Mouse (Mus musculus) megakaryocyte-erythroid progenitor cell, adult 5-6 weeks (primary cell): Measurements from ENCODE around the gene Oxtr. TPM values are rescaled to one million over a fixed set of nuclear protein-coding genes. Genes with fewer than 3 reads are reported as not detected.

ENCODE experiments used
- ATAC-seq: replicated peaks from 2 replicates; pipeline ENCODE4 v1.8.0; 2016; ENCODE audit warnings: mild to moderate bottlenecking, inconsistent platforms; ENCODE audit not compliant: severe bottlenecking, poor library complexity, low FRiP score, low TSS enrichment
- total RNA-seq, 2 experiments: library from RNA; stranded (forward) in 1 of 2; stranded (reverse) in 1 of 2; fragments of 200-1000, 215-1000 nt in 1 of 2; fragments of >200 nt in 1 of 2; fragmentation: Nextera tagmentation in 1 of 2; gene quantifications; 2 replicates each; pipeline ENCODE4 v1.2.3; 2014 to 2017

Gene Oxtr
- total RNA-seq (2014; fragmentation: Nextera tagmentation), result not detected in 2 replicates
- 0.15 TPM in 1 of 2 replicates, not detected in the other for total RNA-seq (2017)

DNA sequence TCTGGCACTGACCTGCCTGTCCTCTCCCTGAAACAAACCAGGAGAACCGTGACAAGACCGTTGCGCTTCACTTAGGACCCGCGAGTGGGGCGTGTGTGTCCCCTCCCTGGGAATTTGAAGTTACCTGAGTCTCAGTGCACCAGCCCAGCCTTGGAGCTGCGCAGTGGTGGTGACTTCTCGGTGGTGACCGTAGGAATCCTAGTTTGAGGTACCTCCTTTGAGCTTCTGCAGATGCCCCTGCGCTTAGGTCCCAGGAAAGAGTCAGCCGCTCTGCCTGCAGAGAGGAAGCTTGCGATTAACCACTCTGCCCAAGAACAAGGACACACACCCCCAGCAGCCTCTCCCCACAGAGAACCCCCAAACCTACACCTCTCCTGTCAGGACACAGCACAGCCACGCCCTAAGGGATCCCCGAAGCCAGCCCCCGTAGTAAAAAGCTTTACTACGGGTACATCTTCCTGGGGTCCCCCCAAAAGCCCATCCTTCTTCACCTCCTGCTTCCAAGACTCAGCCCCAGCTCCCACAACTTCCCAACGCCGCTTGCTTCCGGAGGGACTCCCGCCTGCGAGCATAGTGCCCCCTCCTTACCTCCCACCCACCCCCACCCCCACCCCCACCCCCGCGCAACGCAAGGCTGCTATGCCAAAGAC lies at the start of gene Oxtr:
Gene Oxtr, minus strand, starts transcription at position 34 of the 650 bp plus-strand sequence.
- ATAC-seq, result no peak

DNA sequence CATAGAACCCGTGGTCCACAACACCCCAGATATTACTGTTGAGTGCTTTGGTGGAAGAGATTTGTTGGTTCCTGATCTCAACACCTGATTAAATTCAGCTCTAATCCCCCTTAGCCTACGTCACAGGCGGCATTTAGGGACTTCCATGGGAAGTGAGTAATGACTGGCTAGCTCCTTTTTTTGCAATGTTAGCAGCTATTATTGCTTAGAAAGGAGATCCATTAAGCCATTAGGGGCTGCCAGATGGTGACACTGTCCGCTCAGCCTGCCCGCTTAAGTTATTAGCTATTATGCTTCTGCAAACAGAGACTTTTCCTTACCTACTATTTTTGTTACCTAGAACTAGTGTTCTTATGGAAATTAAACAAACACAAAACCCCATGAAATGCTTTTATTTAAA lies 35.7 kb upstream of the Oxtr start:
- no peak for ATAC-seq

DNA sequence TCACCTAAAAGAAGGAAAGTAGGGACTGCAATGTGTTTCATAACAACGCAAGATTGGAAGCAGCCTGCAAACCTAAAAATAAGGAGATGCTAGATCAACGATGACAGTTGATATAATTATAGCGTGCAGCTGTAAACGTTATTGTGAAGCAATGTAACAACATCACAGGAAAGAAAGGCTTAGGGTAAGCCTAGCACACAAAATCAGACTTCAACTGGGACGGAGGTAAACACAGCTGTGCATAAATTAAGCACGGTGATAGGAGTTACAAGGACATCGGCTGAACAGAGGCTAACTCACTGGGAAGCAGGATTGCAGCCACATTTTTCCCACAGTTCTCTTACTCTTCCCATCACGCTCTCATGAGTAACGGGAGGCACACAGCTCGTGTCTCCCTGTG lies 34.7 kb upstream of the Oxtr start:
- no peak for ATAC-seq

DNA sequence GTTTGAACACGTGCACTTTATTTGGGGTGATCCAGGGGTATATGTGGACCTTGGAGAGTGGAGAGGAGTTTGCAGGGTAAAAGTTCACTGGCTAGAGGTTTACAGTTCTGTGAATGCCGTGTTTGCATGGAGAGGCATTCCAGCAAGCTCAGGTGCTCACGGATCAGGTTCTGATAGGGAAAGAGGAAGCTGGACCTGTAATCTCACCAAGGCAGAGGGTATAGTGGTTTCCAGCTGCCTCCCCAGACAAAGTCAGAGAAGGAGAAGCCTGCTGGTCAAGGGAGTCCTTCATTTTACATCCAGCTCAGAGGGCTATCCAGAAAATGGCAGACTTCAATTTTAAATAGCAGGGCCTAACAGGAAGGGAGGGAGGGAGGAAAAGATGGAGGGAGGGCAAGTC lies 28.2 kb upstream of the Oxtr start:
- ATAC-seq, result no peak

DNA sequence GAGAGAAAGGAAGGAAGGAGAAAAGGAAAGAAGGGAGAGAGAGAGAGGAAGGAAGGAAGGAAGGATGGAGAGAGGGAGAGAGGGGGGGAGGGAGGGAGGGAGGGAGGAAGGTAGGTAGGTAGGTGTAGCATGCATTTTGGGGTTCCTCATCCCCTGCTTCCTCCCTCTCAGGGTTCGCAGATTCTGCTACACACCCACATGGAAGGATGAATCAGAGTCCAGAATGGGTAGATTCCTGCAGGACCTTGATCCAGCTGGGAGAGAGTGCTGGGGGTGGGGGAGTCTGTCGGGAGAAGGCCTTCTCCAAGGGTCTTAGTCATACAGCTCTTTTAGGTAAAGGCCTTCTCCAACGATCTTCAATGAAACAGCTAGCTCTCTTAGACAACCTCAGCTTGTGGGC lies 27.8 kb upstream of the Oxtr start:
- ATAC-seq, result no peak

- no peak for ATAC-seq
These were observed 26.8 kb upstream of the Oxtr start for GRCm38 (mm10) chr6:112516496-112516895.

DNA sequence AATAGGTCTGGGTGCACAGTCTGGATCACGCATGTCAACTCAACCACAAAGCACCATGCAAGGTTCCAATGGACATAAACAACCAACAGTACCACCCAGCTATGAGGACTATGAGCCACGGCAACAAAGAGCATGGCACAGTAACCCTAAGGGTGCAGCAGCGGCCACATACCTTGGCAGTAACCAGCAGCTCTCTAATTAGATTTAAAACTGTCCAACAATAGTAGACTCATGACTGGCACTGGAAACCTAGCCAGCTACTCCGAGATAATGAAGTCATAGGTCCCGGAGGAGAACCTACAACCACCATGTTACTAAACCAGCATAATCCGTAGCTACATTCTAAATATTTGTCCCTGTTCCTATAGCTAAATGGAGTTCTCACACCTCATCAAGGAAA lies 24.8 kb upstream of the Oxtr start:
- no peak for ATAC-seq

DNA sequence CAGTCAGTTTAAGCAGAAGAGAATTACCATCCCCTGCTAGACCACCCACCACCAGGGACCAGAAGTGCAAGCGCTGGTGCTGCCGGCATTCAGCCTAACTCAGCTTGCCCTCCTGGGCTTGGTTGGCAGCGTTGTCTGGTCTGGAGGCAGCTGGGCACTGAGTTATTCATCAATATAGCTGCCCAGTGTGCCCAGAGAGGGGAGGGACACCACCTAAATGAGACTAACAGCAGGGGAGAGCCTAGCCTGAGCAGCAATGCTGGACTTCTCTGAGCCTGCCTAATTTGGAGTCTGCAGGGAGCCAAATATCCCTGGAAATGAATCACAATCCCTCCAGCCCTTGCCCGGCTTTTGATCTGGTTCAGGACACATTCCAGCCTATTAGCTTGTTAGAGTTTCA lies 20.6 kb upstream of the Oxtr start:
- ATAC-seq, result no peak

GRCm38 (mm10) chr6:112509590-112510131 lies 19.9 kb upstream of the Oxtr start:
- ATAC-seq, result no peak

DNA sequence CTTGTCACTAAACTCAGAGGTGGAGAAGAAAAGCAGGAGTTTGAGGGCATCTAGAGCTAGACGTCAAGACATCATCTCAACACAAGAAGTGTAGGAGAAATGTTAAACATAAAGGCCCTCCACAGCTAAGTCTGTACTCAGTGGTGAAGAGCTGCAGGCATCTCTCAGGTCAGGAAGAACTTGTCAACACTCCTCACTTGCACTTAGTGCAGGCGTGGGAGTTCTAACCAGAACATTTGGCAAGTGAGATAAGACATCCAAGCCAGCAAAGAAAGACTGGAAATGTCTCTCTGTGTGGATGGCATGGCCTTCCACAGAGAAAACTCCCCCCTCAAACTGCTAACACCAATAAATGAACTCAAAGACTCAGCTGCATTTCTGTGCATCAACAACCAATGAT lies 17.9 kb upstream of the Oxtr start:
- ATAC-seq, result no peak

DNA sequence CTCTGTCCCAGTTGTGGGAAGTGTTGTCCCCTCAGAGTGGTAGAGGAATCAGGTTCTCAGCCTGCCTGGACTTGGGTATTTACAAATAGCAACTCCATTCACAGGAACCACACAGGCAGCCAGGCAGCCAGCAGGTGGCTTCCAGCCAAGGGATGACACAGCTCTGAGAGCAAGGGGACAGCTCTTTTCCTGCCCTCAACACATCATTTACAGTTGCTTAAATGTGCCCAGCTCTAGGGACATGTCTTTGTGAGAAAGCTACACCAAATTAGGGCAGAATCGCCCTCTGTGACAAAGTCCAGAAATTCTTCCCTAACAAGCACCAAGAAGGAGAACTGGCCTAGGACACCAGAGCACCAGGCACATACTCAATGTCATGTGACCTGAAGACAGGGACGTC lies 11.4 kb upstream of the Oxtr start:
- no peak for ATAC-seq

- ATAC-seq, result no peak
These were observed 9.7 kb upstream of the Oxtr start for GRCm38 (mm10) chr6:112499456-112499855.

- ATAC-seq, result no peak
These were observed 9.0 kb upstream of the Oxtr start for GRCm38 (mm10) chr6:112498716-112499115.

- ATAC-seq, result no peak
These were observed 7.7 kb upstream of the Oxtr start for GRCm38 (mm10) chr6:112497456-112497855.

DNA sequence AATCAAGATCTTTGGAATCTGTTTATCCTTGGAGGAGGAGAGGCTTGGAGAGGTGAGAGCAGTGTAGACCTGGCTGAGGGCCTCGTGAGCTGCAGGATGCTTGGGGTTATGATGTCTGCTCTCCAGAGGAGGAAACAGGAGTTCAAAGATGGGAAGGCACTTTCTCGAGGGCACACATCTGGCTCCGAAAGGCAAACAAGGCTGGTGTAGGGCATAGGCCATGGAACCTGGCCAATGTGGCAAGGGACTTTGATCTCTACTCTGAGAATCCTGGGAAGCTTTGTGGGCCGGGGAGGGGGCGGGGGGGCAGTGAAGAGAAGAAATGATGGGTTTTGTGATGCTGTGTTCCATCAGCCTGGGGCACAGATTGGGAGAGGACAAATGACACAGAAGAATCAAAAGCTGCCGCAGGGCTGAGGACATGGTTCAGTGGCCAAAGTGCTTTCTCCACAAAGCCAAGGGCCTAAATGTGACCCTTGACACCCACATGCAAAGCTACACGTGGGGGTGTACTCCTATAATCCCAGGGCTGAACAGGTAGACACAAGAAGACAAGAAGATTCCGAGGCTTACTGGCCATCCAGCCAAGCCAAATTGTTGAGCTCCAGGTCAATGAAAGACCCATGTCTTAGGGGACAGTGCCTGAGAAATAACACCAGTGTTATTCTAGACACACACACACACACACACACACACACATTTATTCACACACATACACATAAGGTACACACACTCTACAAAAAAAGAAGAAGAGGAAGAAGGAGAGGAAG lies 6.7 kb upstream of the Oxtr start:
- no peak for ATAC-seq

DNA sequence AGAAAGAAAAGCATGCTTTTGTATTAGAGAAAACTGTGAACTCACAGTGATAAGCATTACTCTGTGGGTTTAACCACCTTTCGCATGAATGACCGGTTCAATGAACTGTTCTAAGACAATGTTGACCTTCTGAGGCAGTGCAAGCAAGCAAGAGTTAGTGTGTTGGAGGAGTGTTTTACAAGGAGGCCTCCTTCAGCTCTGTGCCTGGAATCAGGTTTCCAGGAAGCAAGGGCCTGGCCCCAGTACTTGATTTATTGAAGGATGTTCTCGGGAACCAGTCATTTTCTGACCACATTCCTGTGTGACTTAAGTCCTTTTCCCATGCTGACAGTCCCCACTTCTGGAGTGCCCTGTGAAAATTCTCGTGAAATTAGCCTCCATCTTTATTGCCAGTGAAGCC lies 5.5 kb upstream of the Oxtr start:
- no peak for ATAC-seq

DNA sequence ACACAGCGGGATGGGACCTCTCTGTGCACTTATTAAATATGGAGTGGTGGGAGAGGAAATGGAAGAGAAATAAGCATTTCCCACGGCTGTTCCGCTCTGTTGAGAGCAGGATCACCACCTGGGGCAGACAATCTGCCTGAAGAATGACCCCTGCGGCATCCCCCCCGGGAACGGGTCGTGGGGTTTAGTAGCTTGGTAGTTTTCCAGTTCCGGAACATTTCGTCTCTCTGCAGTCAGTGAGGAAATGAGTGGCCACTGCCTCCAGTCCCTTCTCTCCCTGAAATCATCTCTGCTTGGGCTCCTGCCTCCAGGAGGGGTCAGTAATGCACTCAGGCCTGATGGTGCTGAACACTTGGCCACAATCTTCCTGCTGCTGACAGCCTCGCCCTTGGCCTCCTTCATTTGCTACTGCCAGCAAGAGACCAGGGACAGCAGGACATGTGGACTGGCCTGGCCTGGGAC lies 4.9 kb upstream of the Oxtr start:
- ATAC-seq, result no peak

DNA sequence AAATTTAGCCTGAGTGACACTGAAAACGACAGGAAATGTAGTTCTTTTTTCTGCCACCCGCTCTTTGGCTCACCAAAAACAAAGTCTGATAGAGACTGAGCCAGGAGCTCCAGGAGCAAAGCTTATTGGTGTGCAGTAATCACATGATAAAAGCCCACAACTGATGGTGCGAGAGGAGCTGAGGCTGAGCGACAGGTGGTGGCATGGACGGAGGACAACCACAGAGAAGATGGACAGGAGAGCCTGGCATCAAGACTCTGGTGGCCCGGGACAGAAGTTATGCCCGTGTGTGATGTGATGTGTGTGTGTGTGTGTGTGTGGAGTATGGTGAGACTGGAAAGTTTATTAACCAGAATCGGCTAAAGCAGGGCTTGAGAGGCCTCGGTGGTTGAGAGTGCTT lies 3.6 kb upstream of the Oxtr start:
- ATAC-seq, result no peak

- no peak for ATAC-seq
These were observed 2.9 kb upstream of the Oxtr start for GRCm38 (mm10) chr6:112492656-112493055.

DNA sequence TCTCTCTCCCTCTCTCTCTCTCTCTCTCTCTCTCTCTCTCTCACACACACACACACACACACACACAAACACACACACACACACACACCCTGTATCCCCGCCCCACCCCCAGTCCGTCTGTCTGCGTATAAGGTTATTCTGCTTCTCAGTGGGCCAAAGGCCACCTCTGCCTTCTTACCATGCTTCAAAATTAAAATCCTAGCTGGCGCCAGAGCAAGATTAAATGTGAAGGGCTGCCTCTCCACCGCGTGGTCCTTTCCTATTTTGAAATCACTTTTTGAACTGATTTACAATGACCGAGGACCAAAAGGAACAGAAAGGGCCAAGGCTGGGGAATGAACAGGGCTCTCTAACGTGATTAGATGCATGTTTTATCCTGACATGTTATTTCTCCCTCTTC lies 1.8 kb upstream of the Oxtr start:
- ATAC-seq, result no peak
